Mouse (Mus musculus) intestine, embryonic 14.5 days (tissue): ENCODE data around the gene Lrrc8a. TPM values are rescaled to one million over a fixed set of nuclear protein-coding genes. Genes with fewer than 3 reads are reported as not detected.
A peak's percentile ranks its signal among the peaks of the same experiment; 100 is the strongest.

Experiments
- ATAC-seq: fragments of 200-750 bp; cut with Nextera tagmentation; replicated peaks from 2 replicates; pipeline ENCODE4 v1.8.0; 2017; ENCODE audit warnings: low read depth, moderate number of reproducible peaks, moderate TSS enrichment, moderate library complexity; ENCODE audit not compliant: low FRiP score, low TSS enrichment
- DNase-seq: peaks from one replicate; pipeline ENCODE4 v3.0.0-alpha.2; 2018; ENCODE audit warnings: low spot score
- H3K27ac ChIP-seq: fragments of 300-500 bp; sonication (generic); 2 replicates; pipeline ENCODE4 v1.5.1; 2014; ENCODE audit warnings: low read depth, mild to moderate bottlenecking, control low read depth
- H3K27me3 ChIP-seq: fragments of 300-500 bp; sonication (generic); replicated peaks from 2 replicates; pipeline ENCODE4 v1.6.1; 2014; ENCODE audit warnings: low read length, control low read depth; ENCODE audit not compliant: control insufficient read depth, insufficient read depth
- H3K36me3 ChIP-seq: fragments of 300-500 bp; sonication (generic); 2 replicates; pipeline ENCODE4 v1.6.1; 2014; ENCODE audit warnings: low read length, control low read depth; ENCODE audit not compliant: control insufficient read depth, insufficient read depth
- H3K4me1 ChIP-seq: fragments of 300-500 bp; sonication (generic); replicated peaks from 2 replicates; pipeline ENCODE4 v1.6.1; 2014; ENCODE audit warnings: low read length, control low read depth, mixed read lengths; ENCODE audit not compliant: control insufficient read depth, insufficient read depth
- H3K4me2 ChIP-seq: fragments of 300-500 bp; sonication (generic); 2 replicates; pipeline ENCODE4 v1.6.1; 2014; ENCODE audit warnings: low read length
- H3K4me3 ChIP-seq: fragments of 300-500 bp; sonication (generic); 2 replicates; pipeline ENCODE4 v1.5.1; 2014; ENCODE audit warnings: low read depth, low read length, control low read depth, mixed read lengths
- H3K9ac ChIP-seq: fragments of 300-500 bp; sonication (generic); 2 replicates; pipeline ENCODE4 v1.6.1; 2014; ENCODE audit warnings: mild to moderate bottlenecking, low read length
- H3K9me3 ChIP-seq: fragments of 300-500 bp; sonication (generic); 2 replicates; pipeline ENCODE4 v1.6.1; 2016; ENCODE audit warnings: low read length, control low read depth; ENCODE audit not compliant: control insufficient read depth
- WGBS: fragments of 180-500 bp; shearing (Covaris S2); extraction: QIAGEN DNeasy Blood & Tissue Kit; methylation state at CpG from one replicate; pipeline ENCODE4 v1.1.7; 2014; 5-methylcytosine and 5-hydroxymethylcytosine counted together
- polyA plus RNA-seq: library from polyadenylated mRNA; unstranded; fragments of >200 nt; fragmentation: Nextera tagmentation; extraction: Ambion mirVana; gene quantifications from 2 replicates; pipeline ENCODE4 v1.2.1, GENCODE M21; 2014

Lrrc8a gene
- polyA plus RNA-seq, 1 experiment from 2014 or later, result 43.7 TPM

- 88% methylated on average over 18 of the region's 18 CpGs for WGBS
- no peak overlapping the region for H3K4me3 ChIP-seq
- H3K36me3 ChIP-seq, result peaks cover 73% of the 10 kb centered on the region
- H3K9me3 ChIP-seq, result no peaks in the 10 kb centered on the region
- no peak overlapping the region for H3K4me2 ChIP-seq
- ATAC-seq (no peak), DNase-seq (no peak)
- peaks cover 27% of the 10 kb centered on the region for H3K4me1 ChIP-seq
- no peak overlapping the region for H3K27ac ChIP-seq
- no peaks in the 10 kb centered on the region for H3K27me3 ChIP-seq
- no peak overlapping the region for H3K9ac ChIP-seq
These were observed 24.7 kb downstream of the Lrrc8a start for GRCm38 (mm10) chr2:30261921-30262839.

- Histone ChIP-seq H3K9ac (no peak overlapping the region), H3K9me3 (no peaks in the 10 kb centered on the region), H3K4me2 (no peak overlapping the region), H3K27me3 (no peaks in the 10 kb centered on the region), H3K27ac (no peak overlapping the region), H3K4me1 (peaks cover 29% of the 10 kb centered on the region), H3K36me3 (peaks cover 65% of the 10 kb centered on the region), H3K4me3 (no peak overlapping the region)
- ATAC-seq (no peak), DNase-seq (no peak)
- WGBS, result 63% methylated on average over 4 of the region's 4 CpGs
These were observed 25.4 kb downstream of the Lrrc8a start for GRCm38 (mm10) chr2:30262840-30263441.

- Histone ChIP-seq H3K4me1 (peaks cover 29% of the 10 kb centered on the region), H3K27me3 (no peaks in the 10 kb centered on the region), H3K9me3 (no peaks in the 10 kb centered on the region), H3K4me3 (no peak overlapping the region), H3K9ac (no peak overlapping the region), H3K4me2 (no peak overlapping the region), H3K36me3 (peaks cover 57% of the 10 kb centered on the region), H3K27ac (no peak overlapping the region)
- ATAC-seq (no peak), DNase-seq (no peak)
- WGBS, result 84% methylated on average over 6 of the region's 6 CpGs
These were observed 26.3 kb downstream of the Lrrc8a start for GRCm38 (mm10) chr2:30263811-30264210.

- WGBS, result 56% methylated on average over 7 of the region's 7 CpGs
- ATAC-seq, result no peak
These were observed 27.4 kb downstream of the Lrrc8a start for GRCm38 (mm10) chr2:30264671-30265519.

GRCm38 (mm10) chr2:30265767-30266253, 28.3 kb downstream of the Lrrc8a start, which contains the start of gene Phyhd1:
Gene Phyhd1, plus strand, starts transcription at chr2:30266203.
- no peak for ATAC-seq
- Histone ChIP-seq H3K4me1 (peaks cover 29% of the 10 kb centered on the region), H3K4me2 (peak within 1 kb of the TSS; percentile 46), H3K4me3 (peak within 1 kb of the TSS; percentile 8; the same call in 1 of the 2 replicates), H3K27ac (peak within 1 kb of the TSS; percentile 79), H3K36me3 (peaks cover 37% of the 10 kb centered on the region), H3K9ac (peak within 1 kb of the TSS; percentile 27), H3K27me3 (no peaks in the 10 kb centered on the region), H3K9me3 (no peaks in the 10 kb centered on the region)
- 35% methylated on average over 5 of the region's 5 CpGs for WGBS
- DNase-seq, result peak; percentile 64

More at GRCm38 (mm10) chr2:30264671-30265519, 27.4 kb downstream of the Lrrc8a start:
- H3K27ac ChIP-seq, result peak overlapping the region; percentile 79
- H3K4me1 ChIP-seq, result peaks cover 29% of the 10 kb centered on the region
- no peak overlapping the region for H3K4me2 ChIP-seq
- peaks cover 46% of the 10 kb centered on the region for H3K36me3 ChIP-seq
- H3K9me3 ChIP-seq, result no peaks in the 10 kb centered on the region
- H3K9ac ChIP-seq, result no peak overlapping the region
- no peak for DNase-seq
- H3K27me3 ChIP-seq, result no peaks in the 10 kb centered on the region
- no peak overlapping the region for H3K4me3 ChIP-seq

GRCm38 (mm10) chr2:30266392-30266941, 29.0 kb downstream of the Lrrc8a start:
- H3K4me3 ChIP-seq, result peak overlapping the region; percentile 8; the same call in 1 of the 2 replicates
- no peaks in the 10 kb centered on the region for H3K27me3 ChIP-seq
- H3K9ac ChIP-seq, result peak overlapping the region; percentile 22
- H3K4me2 ChIP-seq, result peak overlapping the region; percentile 46
- H3K9me3 ChIP-seq, result no peaks in the 10 kb centered on the region
- WGBS, result 11% methylated on average over 4 of the region's 4 CpGs
- peaks cover 29% of the 10 kb centered on the region for H3K4me1 ChIP-seq
- DNase-seq (peak; percentile 79), ATAC-seq (peak; percentile 69)
- peaks cover 30% of the 10 kb centered on the region for H3K36me3 ChIP-seq
- H3K27ac ChIP-seq, result peak overlapping the region; percentile 79

GRCm38 (mm10) chr2:30267466-30267865, 30.0 kb downstream of the Lrrc8a start:
- Histone ChIP-seq H3K4me3 (no peak overlapping the region), H3K4me1 (peaks cover 29% of the 10 kb centered on the region), H3K27ac (peak overlapping the region; percentile 79; the same call in 1 of the 2 replicates), H3K36me3 (peaks cover 20% of the 10 kb centered on the region), H3K27me3 (no peaks in the 10 kb centered on the region), H3K4me2 (no peak overlapping the region), H3K9ac (no peak overlapping the region), H3K9me3 (no peaks in the 10 kb centered on the region)
- no peak for ATAC-seq
- DNase-seq, result no peak
- WGBS, result 91% methylated on average over 2 of the region's 2 CpGs

GRCm38 (mm10) chr2:30268371-30268770, 30.9 kb downstream of the Lrrc8a start:
- 59% methylated on average over 4 of the region's 4 CpGs for WGBS
- Histone ChIP-seq H3K4me1 (peaks cover 29% of the 10 kb centered on the region), H3K4me3 (no peak overlapping the region), H3K36me3 (peaks cover 13% of the 10 kb centered on the region), H3K4me2 (no peak overlapping the region), H3K9ac (no peak overlapping the region), H3K27me3 (no peaks in the 10 kb centered on the region), H3K27ac (no peak overlapping the region), H3K9me3 (no peaks in the 10 kb centered on the region)
- ATAC-seq (no peak), DNase-seq (no peak)
